Mouse (Mus musculus): Measurements from ENCODE around the gene Atp6v1e2. TPM values are rescaled to one million over a fixed set of nuclear protein-coding genes. Genes with fewer than 3 reads are reported as not detected.

The Atp6v1e2 gene
- polyA plus RNA-seq, 1 experiment, result not detected

GRCm38 (mm10) chr17:86967048-86967447 is 19.4 kb upstream of the Atp6v1e2 start:
- Histone ChIP-seq H3K4me3 (replicated peaks) (no peak overlapping the region), H3K27me3 (replicated peaks) (peaks cover 68% of the 10 kb centered on the region), H3K36me3 (replicated peaks; ENCODE audit: low read length) (no peaks in the 10 kb centered on the region), H3K4me1 (peaks cover 41% of the 10 kb centered on the region), H3K9me3 (no peaks in the 10 kb centered on the region)
- TF ChIP-seq GATA1 (IDR thresholded peaks at IDR 0.05; ENCODE audit: borderline replicate concordance, low read length) (no peak), FLI1 (IDR thresholded peaks at IDR 0.05; ENCODE audit: low read length) (no peak)

GRCm38 (mm10) chr17:86966040-86966439 is 18.3 kb upstream of the Atp6v1e2 start:
- peaks cover 75% of the 10 kb centered on the region for H3K27me3 ChIP-seq (replicated peaks)
- no peak overlapping the region for H3K4me3 ChIP-seq (replicated peaks)
- TF ChIP-seq GATA1 (IDR thresholded peaks at IDR 0.05; ENCODE audit: borderline replicate concordance, low read length) (no peak), FLI1 (IDR thresholded peaks at IDR 0.05; ENCODE audit: low read length) (no peak)
- no peaks in the 10 kb centered on the region for H3K36me3 ChIP-seq (replicated peaks; ENCODE audit: low read length)
- peaks cover 43% of the 10 kb centered on the region for H3K4me1 ChIP-seq
- H3K9me3 ChIP-seq, result no peaks in the 10 kb centered on the region

- peaks cover 34% of the 10 kb centered on the region for H3K4me1 ChIP-seq
- no peaks in the 10 kb centered on the region for H3K36me3 ChIP-seq (replicated peaks; ENCODE audit: low read length)
- no peak for TF ChIP-seq FLI1 (IDR thresholded peaks at IDR 0.05; ENCODE audit: low read length)
- no peak for TF ChIP-seq GATA1 (IDR thresholded peaks at IDR 0.05; ENCODE audit: borderline replicate concordance, low read length)
- no peak overlapping the region for H3K4me3 ChIP-seq (replicated peaks)
- no peaks in the 10 kb centered on the region for H3K9me3 ChIP-seq
- peaks cover 76% of the 10 kb centered on the region for H3K27me3 ChIP-seq (replicated peaks)
Observed at GRCm38 (mm10) chr17:86965121-86965520, 17.4 kb upstream of the Atp6v1e2 start.

- no peak for TF ChIP-seq GATA1 (IDR thresholded peaks at IDR 0.05; ENCODE audit: borderline replicate concordance, low read length)
- TF ChIP-seq FLI1 (IDR thresholded peaks at IDR 0.05; ENCODE audit: low read length), result no peak
- Histone ChIP-seq H3K36me3 (replicated peaks; ENCODE audit: low read length) (no peaks in the 10 kb centered on the region), H3K4me1 (peaks cover 29% of the 10 kb centered on the region), H3K9me3 (no peaks in the 10 kb centered on the region), H3K27me3 (replicated peaks) (peaks cover 76% of the 10 kb centered on the region), H3K4me3 (replicated peaks) (peak overlapping the region; percentile 78)
Observed at GRCm38 (mm10) chr17:86964502-86964901, 16.8 kb upstream of the Atp6v1e2 start.

- peak overlapping the region; percentile 93 for H3K4me3 ChIP-seq (replicated peaks)
- peaks cover 29% of the 10 kb centered on the region for H3K4me1 ChIP-seq
- peaks cover 79% of the 10 kb centered on the region for H3K27me3 ChIP-seq (replicated peaks)
- TF ChIP-seq FLI1 (IDR thresholded peaks at IDR 0.05; ENCODE audit: low read length) (no peak), GATA1 (IDR thresholded peaks at IDR 0.05; ENCODE audit: borderline replicate concordance, low read length) (no peak)
- no peaks in the 10 kb centered on the region for H3K9me3 ChIP-seq
- H3K36me3 ChIP-seq (replicated peaks; ENCODE audit: low read length), result no peaks in the 10 kb centered on the region
Observed at GRCm38 (mm10) chr17:86964041-86964440, 16.3 kb upstream of the Atp6v1e2 start.

GRCm38 (mm10) chr17:86963586-86963902 is 15.8 kb upstream of the Atp6v1e2 start:
- peaks cover 29% of the 10 kb centered on the region for H3K4me1 ChIP-seq
- TF ChIP-seq GATA1 (IDR thresholded peaks at IDR 0.05; ENCODE audit: borderline replicate concordance, low read length), result no peak
- no peak for TF ChIP-seq FLI1 (IDR thresholded peaks at IDR 0.05; ENCODE audit: low read length)
- H3K27me3 ChIP-seq (replicated peaks), result peaks cover 79% of the 10 kb centered on the region

GRCm38 (mm10) chr17:86962894-86963585 is 15.3 kb upstream of the Atp6v1e2 start, which contains the start of gene Rhoq:
Gene Rhoq, plus strand, starts transcription at chr17:86963082.
- Histone ChIP-seq H3K36me3 (replicated peaks; ENCODE audit: low read length) (no peaks in the 10 kb centered on the region), H3K4me3 (replicated peaks) (peak within 1 kb of the TSS; percentile 93), H3K9me3 (no peaks in the 10 kb centered on the region), H3K27me3 (replicated peaks) (peaks cover 76% of the 10 kb centered on the region), H3K4me1 (peaks cover 30% of the 10 kb centered on the region)
- no peak for TF ChIP-seq FLI1 (IDR thresholded peaks at IDR 0.05; ENCODE audit: low read length)
- no peak for TF ChIP-seq GATA1 (IDR thresholded peaks at IDR 0.05; ENCODE audit: borderline replicate concordance, low read length)

More at GRCm38 (mm10) chr17:86963586-86963902, 15.8 kb upstream of the Atp6v1e2 start:
- Histone ChIP-seq H3K9me3 (no peaks in the 10 kb centered on the region), H3K4me3 (replicated peaks) (peak overlapping the region; percentile 93), H3K36me3 (replicated peaks; ENCODE audit: low read length) (no peaks in the 10 kb centered on the region)

- TF ChIP-seq GATA1 (IDR thresholded peaks at IDR 0.05; ENCODE audit: borderline replicate concordance, low read length) (no peak), FLI1 (IDR thresholded peaks at IDR 0.05; ENCODE audit: low read length) (no peak)
- H3K4me3 ChIP-seq (replicated peaks), result peak overlapping the region; percentile 93
- peaks cover 36% of the 10 kb centered on the region for H3K4me1 ChIP-seq
- H3K27me3 ChIP-seq (replicated peaks), result peaks cover 75% of the 10 kb centered on the region
- H3K9me3 ChIP-seq, result no peaks in the 10 kb centered on the region
- H3K36me3 ChIP-seq (replicated peaks; ENCODE audit: low read length), result no peaks in the 10 kb centered on the region
Observed at GRCm38 (mm10) chr17:86962297-86962893, 14.7 kb upstream of the Atp6v1e2 start.

GRCm38 (mm10) chr17:86961301-86961841 is 13.7 kb upstream of the Atp6v1e2 start:
- Histone ChIP-seq H3K9me3 (no peaks in the 10 kb centered on the region), H3K36me3 (replicated peaks; ENCODE audit: low read length) (no peaks in the 10 kb centered on the region), H3K4me3 (replicated peaks) (no peak overlapping the region), H3K27me3 (replicated peaks) (peaks cover 71% of the 10 kb centered on the region), H3K4me1 (peaks cover 36% of the 10 kb centered on the region)
- TF ChIP-seq FLI1 (IDR thresholded peaks at IDR 0.05; ENCODE audit: low read length) (no peak), GATA1 (IDR thresholded peaks at IDR 0.05; ENCODE audit: borderline replicate concordance, low read length) (no peak)

- TF ChIP-seq GATA1 (IDR thresholded peaks at IDR 0.05; ENCODE audit: borderline replicate concordance, low read length) (no peak), FLI1 (IDR thresholded peaks at IDR 0.05; ENCODE audit: low read length) (no peak)
- H3K4me1 ChIP-seq, result peaks cover 19% of the 10 kb centered on the region
- H3K4me3 ChIP-seq (replicated peaks), result peak overlapping the region; percentile 80
Observed at GRCm38 (mm10) chr17:86957968-86958367, 10.3 kb upstream of the Atp6v1e2 start.

More at GRCm38 (mm10) chr17:86957968-86958367, 10.3 kb upstream of the Atp6v1e2 start:
- Histone ChIP-seq H3K36me3 (replicated peaks; ENCODE audit: low read length) (no peaks in the 10 kb centered on the region), H3K9me3 (peaks cover 20% of the 10 kb centered on the region), H3K27me3 (replicated peaks) (peaks cover 45% of the 10 kb centered on the region)

Data from megakaryocyte, embryonic 14.5 days (primary cell).